Mouse (Mus musculus) heart, postnatal 25 days (tissue): ENCODE results near the gene Lmod2. TPM values are rescaled to one million over a fixed set of nuclear protein-coding genes. Genes with fewer than 3 reads are reported as not detected.

Source experiments
- DNase-seq: peaks from one replicate; pipeline ENCODE4 v3.0.0; 2022; ENCODE audit warnings: low spot score
- intact Hi-C: fragments of 180-260 bp; cut with DNase I; formaldehyde crosslinking; loops from one replicate; pipeline ENCODE4 v1.15.1; 2025
- total RNA-seq, 2 experiments: library from RNA; stranded (reverse); gene quantifications; 2 replicates each; pipeline ENCODE4 v1.2.3; 2021

The Lmod2 gene
- total RNA-seq, 2 experiments from 2014 or later, result 681 to 701 TPM

DNA sequence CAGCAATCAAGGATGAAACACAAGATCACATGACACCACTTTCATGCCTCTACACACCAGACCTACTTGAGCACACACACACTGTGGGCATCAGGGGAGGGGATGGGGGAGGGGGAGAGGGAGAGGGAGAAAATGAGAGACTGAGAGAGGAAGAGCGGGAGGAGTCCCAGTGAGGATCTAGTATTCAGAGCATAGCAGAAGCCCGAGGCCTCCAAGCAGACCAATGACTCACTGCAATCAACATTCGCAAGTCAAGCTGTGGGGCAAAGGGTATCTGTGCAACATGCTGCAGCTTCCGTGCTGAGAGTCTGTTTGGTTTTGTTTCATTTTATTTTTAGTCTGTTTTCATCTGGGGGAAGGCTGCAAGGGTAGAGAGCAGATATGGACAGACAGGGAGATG lies 34.5 kb downstream of the Lmod2 start:
- intact Hi-C loops, result loop anchor here (5.0 kb wide), 1 partner anchor 90 kb away; no protein-coding TSS in a partner anchor
- no peak for DNase-seq

DNA sequence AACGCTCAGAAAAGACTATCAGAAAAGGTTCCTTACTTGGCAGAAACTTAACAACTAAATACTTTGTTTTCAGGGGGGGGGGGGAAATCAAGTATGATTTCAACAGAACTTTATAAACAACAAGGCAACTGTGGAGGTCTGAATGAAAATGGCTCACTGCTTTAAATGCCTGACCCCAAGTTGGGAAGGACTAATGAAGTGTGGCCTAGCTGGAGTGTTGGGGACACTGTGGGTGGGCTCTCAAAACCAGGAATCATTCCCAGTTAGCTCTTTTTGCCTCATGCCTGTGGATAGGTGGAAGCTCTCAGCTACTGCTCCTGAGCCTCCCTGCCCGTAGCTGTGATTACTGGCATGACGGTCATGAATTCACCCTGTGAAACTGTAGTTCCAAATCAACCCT lies 36.5 kb downstream of the Lmod2 start:
- intact Hi-C loops, result loop anchor here (5.0 kb wide), 1 partner anchor 88 kb away; no protein-coding TSS in a partner anchor
- no peak for DNase-seq

DNA sequence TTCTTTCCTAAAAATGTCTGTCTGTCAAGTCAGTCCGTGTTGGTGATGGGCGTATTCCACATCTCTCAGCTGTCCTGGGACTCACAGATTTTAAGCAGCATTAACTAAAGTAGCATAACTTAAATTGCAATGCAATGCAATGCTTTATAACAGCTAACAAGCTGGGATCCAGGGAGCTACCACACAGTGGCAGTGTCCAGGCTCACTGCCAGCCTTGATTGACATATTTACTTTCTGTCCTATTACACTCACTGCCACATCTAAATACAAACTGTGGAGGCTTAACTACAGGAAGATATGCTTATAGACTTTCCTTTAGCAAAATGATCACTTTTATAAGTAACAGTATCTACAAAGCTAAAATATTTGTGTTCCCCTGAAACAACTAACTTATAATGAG lies 38.3 kb downstream of the Lmod2 start:
- intact Hi-C loops, result no loop called here

DNA sequence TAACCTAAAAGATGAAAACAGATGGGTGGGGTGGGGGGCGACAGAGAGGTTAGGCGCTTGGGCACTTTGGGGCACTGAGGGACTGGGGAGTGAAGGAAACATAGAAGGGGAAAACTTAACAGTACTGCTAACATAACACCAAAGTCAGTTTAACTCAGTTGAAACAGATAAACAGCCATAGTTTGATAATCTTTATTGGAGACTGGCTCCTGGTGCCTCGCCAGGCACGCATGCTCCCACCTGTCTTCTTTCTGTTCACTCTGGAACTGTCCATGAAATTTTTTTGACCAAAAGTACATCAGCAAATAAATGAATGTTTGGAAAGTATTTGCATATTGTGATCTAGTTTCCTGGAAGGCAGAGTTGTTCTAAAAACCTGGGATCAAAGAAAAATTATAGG lies 43.7 kb downstream of the Lmod2 start:
- intact Hi-C loops, result no loop called here
- no peak for DNase-seq

More for the DNA sequence above, 38.3 kb downstream of the Lmod2 start:
- no peak for DNase-seq

DNA sequence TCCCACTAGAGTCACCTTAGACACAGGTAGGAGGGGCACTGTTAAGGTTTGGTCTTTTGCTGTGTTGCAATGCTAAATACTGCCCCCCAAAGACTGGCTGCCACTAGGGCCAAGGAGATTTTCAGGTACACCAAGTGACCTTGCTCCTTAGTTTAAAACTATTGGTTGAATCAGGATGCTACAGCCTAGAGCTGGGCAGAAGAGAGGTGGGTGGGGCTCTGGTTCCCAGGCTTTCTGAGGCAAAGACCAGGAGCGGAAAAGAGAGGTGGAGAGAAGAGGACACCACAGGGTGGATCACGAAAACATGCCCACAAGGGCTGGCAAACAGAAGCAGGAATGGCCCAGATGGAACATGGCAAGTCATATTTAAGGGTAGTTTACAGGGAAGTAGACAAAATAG lies 44.6 kb downstream of the Lmod2 start:
- DNase-seq, result no peak
- intact Hi-C loops, result no loop called here

DNA sequence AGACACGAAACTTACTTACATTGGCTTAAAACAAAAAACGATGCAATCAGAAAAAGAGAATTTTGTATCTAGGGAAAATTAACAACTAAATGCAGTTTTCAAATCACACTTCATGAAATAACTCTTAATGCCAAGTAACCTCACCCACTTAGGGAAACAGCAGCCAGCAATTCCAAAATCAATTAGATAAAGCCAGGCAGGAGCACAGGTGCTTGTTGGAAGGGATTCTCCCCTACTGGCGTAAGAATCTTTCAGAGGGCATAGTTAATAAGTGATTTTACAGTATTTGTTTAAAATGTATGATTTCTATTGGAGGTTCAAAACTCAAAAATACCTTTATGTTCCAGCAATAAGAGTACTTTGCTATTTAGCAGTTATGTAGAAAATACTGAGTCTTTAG lies 45.4 kb downstream of the Lmod2 start:
- DNase-seq, result no peak
- intact Hi-C loops, result no loop called here

DNA sequence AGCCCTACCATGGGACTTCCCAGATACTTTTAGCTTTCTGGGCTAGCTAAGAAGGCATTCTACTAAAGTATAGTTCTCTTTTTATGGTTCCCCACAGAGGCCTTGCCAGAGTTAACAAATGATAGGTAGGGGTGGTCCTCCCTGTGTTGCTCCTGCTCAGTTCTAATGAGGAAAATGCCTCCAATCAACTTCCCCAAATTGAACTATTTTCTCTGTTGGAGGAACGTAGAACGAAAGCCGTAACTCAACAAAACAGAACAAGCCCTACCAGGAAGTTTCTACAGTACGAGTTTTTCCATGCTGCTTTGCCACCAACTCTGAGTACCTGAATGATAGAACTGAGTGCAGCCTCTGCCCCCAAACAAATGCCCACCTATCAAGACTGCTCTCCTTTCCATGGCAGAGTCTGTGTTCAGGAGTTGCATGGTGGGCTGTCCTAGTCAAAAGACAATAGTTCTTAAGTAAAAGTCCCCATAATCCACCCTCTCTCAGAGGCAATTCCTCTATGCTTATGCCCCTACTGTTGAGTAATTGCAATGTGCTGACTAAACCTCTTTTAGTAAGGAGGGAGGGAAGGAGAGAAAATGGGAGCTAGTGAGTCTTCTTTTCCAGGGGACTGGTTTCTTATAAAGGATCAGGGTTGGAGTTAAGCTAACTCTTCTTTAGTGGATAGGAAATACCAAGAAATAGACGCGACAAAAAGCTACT lies 47.9 kb downstream of the Lmod2 start:
- DNase-seq, result no peak
- intact Hi-C loops, result no loop called here

DNA sequence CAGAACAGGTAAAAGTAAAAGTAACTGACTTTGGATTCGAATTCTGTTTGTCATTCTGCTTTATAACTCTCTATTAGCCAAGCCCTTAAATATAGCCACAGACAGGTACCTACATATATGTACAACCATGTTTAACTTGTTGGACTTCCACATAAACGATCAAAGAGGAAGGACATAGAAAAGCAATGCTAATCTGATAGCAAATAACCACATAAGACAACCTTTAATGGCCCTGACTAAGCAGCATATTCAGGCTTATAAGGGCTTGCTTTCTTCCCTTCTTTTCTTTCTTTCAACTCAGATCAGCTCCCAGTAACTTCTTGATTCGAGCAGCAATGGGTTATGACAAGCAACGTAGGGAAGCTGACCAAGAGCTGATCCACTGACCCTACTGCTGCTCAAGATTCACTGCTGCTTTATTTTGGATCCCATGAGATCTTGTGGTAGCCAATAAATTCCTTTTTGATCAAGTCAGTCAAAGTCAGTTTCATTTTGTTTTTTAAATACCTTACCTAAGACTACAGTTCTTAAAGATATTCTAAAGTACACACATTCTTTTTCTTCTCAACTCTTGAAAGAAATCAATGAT lies 49.6 kb downstream of the Lmod2 start:
- intact Hi-C loops, result no loop called here
- DNase-seq, result no peak

DNA sequence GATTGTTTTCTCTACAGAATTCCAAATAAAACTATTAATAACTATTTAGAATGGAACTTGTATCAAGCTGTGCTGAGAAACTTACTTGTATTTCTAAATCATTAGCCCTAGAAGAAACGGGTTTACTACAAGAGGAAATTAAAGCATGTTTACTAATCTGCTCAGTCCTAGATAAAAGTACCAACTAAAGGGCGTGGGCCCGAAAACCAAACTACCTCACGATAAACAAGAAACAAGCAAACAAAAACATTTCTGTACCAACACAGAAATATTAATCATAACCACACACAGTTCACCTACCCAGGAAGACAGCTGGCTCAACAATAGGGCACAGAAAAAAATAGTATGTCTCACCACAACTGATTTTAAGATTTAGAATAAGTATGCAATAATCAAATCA lies 50.8 kb downstream of the Lmod2 start:
- intact Hi-C loops, result no loop called here
- DNase-seq, result no peak

DNA sequence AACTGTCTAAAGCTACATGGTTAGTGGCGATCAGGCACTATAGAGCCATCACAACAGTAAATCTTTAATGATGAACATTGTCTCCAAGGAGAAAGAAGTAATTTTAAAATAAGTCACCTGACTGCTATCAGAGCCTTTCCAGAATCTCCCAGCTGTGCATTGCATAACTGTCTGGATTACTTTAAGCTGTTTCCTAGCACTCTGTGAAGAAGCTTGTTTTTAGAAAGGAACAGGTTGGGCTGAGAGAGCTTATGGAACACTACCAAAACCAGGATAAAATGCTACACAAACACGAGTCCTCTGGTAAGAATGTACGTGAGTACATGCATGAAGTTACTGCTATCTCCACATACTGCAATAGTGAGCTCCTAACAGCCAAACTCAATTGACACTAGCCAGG lies 53.2 kb downstream of the Lmod2 start:
- DNase-seq, result no peak
- intact Hi-C loops, result no loop called here

DNA sequence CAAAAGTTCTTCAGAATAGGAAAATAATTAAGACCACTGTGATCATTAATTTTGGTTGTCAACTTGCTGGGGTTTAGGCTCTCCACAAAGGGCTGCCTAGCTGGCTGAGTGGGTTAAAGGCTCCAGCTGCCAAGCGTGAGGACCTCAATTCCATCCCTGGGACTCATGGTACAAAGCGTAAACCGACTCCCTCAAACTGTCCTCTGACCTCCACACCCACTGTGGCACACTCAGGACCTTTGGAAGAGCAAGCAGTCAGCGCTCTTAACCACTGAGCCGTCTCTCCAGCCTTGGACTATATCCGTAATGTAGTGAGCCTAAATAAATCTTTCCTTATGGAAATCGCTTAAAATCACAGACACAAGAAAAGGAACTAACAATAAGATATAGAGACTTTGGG lies 54.0 kb downstream of the Lmod2 start:
- intact Hi-C loops, result no loop called here
- no peak for DNase-seq

Other genes starting within 250 kb of the Lmod2 start
- under 1 TPM; 0.28 to 0.29 TPM for gene Iqub, start 82.7 kb upstream of the Lmod2 start, total RNA-seq
- gene Ndufa5, start 69.7 kb upstream of the Lmod2 start, total RNA-seq, result 1,000 to 10,000 TPM; 1,436 to 1,506 TPM
- gene Asb15, start 69.6 kb upstream of the Lmod2 start, total RNA-seq, result 10 to 100 TPM; 48.5 to 62.0 TPM
- gene Wasl, start 67.2 kb downstream of the Lmod2 start, total RNA-seq, result 10 to 100 TPM; 25.5 to 35.8 TPM
- not detected for gene Hyal6, start 135.5 kb downstream of the Lmod2 start, total RNA-seq
- not detected for gene Hyal4, start 150.6 kb downstream of the Lmod2 start, total RNA-seq
- gene Spam1, start 193.4 kb downstream of the Lmod2 start, total RNA-seq, result not detected